Mouse (Mus musculus): Measurements from ENCODE around the gene Cep57l1.

Gene Cep57l1

DNA sequence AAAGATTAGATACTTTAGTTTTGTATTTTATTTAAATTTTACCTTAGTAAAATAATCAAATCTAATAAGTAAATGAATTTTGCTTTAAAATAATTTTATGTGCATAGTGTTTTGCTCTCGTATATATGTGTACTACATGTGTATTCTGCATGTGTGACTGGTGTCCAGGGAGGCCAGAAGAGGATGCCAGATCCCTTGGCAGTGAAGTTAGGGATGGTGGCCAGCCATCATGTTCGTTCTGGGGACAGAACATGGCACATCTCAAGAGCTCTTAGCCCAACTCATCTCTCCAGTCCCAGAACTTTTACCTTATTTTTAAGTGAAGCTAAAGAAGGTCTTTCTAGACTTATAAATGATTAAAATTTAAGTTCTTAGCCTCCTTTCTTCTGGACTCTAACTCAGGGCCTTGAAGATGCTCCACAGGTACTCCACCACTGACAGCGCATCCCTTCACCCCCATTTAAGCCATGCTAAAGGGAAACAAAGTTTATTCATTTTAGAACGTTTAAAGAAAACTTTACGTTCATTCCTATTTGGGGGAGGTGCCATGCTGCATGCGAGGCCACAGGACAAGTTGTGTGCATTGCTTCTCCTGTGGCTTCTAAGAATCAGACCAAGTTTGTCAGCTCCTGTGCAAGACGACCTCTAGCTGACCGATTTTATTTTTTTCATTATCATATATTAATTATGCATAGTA, 8.5 kb upstream of the Cep57l1 start:
- DNase-seq (ENCODE audit: low read depth, low spot score): no peak

DNA sequence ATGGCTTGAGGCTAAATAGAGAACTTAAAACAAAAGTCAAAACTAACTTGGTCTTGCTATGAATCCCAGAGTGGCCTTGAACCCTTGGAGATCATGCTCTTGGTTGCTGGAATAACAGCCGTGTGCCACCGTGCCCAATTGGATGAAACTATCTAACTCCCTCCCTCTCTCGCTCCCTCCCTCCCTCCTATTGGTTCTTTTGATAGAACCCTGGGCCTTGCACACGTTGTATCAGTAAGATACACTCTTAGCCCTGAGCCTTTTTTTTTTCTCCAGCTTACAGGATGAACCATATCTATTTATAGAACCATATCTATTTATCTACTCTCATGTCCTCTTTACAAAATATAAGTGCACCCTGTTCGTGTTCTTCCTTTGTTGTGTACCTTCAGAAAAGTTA, 6.8 kb upstream of the Cep57l1 start:
- peak; percentile 51 for DNase-seq (ENCODE audit: low read depth, low spot score)

DNA sequence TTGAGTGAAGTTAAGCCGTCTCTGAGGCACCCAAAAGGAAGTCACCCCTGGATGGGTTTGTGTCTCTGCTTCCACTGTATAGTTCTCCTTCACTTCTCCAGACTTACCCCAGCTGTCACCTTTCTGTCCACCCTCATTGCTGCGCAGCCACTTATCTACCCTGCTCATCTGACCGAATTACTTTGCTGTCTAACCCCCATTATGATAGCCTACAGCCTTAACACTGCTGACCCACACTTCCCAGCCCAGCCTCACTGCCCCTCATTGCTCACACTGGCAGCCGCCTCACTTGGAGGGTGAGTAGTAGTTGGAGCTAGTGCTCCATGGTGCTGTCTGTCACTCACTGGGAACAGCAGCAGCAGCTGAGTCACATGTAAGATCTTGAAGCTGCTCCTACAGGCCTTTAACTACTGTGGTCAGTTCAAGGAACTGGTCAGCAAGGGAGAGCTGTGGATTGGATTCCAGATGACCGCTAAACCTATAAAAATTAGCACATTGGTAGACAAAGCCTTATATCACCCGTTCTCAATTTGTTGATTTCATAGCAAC, 4.7 kb upstream of the Cep57l1 start:
- no peak for DNase-seq (ENCODE audit: low read depth, low spot score)

DNA sequence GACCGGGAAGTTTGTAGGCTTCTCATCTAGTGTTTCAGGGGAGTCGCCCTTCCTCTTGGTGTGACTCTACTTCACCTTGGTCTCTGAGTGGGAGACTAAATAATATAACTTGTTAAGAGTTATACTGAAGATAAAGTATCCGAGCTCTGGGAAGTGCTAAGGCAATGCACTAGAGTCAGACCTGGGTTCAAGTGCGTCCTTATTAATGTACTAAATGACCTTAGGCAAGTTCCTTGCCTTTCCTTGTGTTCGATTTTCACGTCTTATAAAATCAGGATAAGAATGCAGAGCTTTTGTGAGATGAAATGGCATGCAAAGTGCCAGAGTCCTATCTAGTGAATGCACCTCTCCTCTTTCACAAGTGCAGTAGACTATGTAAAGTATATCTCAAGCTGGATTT, 2.9 kb upstream of the Cep57l1 start:
- DNase-seq (ENCODE audit: low read depth, low spot score): no peak

DNA sequence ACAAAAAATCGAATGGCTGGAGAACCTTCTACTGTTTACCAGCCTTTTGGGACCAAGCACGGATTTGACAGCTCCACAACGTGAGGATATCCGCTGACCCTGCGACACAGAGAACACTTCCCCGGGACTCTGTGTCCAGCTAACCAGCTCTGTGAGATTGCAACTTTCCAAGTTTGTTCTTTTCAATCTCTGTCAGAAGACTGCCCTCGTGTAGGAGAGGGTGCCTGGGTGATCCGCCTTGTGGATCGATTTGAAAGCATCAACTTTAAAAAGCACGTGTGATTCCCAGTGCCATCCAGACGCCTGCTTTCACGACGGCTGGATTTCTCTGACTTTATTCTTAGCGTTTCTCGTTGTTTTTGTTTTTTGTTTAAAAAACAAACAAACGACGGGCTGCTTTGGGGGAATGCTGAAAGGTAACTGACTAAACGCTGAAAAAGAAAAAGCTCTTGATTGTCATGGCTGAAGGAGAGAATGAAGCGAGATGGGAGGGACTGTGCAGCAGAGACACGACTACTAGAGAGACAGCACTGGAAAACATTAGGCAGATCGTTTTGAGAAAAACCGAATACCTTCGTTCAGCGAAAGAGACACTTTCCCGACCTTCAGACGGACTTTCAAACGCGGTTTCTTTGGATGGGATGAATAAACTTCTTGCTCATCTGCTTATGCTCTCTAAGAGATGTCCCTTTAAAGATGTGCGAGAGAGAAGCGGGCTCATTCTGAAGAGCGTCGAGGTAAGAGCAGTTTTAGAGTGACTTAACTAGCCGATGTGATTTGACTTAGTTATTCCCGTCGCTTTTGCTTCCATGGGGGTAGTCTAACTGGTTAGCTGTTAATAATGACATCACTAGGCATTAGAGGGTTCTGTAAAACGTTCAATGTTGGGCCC, 1.1 kb upstream of the Cep57l1 start:
- no peak for DNase-seq (ENCODE audit: low read depth, low spot score)

DNA sequence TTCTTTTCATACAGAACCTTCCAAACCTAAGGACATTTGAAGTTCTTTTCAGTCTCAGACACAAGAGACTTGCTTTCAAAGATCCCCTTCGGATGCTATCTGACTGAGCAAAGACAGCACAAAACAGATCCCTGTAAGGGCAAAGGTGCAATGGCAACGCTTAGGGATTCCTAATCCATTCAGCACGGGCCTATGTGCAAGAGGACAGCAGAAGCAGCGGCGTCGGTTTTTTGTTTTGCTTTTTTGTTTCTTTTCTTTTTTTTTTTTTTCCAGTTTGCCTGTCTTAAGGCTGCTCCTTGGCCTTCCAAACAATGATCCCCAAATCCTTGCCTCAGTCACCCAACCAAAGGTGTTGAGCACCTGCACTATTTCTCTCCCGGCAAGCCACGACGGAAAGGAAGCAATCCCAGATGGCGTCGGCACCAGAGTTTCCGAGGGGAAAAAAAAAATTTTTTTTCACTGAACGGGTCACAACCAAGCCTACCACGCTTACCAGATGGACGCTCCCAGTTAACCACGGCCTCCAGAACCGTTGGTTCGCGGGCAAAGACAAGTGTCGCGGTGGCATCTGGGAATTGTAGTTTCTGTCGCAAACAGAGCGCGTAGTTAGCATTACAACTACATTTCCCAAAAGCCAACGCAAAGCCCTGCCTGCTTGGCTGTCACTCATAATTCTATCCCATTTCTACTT, 446 bp downstream of the Cep57l1 start:
- DNase-seq (ENCODE audit: low read depth, low spot score): peak; percentile 95

DNA sequence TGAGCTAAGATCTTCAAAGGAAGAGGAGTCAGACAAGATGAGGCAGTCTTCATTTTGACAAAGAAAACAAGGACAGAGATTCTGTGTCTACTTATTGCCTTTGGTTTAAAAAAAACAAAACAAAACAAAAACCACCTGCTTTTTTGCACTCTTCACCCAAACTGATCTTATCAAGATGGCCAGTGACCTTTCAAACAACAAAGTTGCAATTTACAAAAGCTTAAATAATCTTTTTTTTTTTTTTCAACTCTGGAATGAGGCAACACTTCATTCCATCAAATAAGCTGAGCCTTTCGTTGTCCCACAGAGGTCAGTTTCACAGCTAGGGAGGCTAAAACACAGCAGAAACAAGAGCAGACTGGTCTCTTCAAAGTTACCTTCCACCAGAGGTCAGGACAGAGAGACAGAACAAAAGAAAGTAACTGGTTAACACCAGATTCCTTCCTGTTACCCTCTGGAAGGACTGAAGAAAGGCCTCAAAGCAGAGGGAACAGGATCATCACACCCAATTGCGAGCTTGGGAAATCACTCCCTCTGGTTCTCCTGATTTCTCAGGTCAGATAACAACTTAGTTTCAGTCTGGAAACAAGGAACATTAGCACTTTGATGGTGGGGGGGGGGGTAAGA, 3.8 kb downstream of the Cep57l1 start:
- peak; percentile 86 for DNase-seq (ENCODE audit: low read depth, low spot score)

DNA sequence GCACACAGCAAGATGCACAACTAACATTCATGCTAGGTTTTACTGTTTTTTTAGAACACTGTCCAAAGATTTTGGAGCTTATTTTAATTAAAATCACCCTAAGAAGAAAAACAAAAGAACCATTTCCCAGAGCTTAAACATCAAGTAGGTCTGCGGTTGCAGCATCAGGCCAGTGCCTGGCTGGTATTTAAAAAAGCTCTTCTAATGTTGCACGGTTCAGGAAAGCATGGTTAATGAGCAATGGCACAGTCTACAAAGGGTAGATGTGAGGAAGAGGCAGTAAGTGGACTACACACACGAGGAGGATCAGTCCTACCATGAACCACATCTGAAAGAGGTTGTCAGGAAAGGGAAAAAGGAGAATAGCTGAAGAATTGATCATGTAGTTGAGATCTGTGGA, 5.0 kb downstream of the Cep57l1 start:
- no peak for DNase-seq (ENCODE audit: low read depth, low spot score)

DNA sequence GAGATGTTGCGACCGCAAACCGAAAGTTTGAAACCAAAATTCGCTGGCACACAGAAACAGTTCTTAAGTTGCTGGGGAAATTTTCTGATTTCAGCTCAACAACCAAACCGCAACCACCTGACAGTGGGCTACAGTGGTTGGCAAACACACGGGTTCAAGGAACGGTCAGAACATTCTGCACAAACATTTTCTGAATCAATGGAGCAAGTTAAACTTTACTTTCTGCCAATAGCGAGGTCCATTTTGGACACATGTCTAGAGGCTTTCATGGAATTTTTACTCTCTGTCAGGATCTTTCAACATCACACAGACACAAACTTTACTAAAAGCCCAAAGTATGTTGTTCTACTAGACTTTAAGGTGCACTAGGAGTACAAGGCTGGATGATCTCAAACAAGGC, 6.2 kb downstream of the Cep57l1 start:
- no peak for DNase-seq (ENCODE audit: low read depth, low spot score)

DNA sequence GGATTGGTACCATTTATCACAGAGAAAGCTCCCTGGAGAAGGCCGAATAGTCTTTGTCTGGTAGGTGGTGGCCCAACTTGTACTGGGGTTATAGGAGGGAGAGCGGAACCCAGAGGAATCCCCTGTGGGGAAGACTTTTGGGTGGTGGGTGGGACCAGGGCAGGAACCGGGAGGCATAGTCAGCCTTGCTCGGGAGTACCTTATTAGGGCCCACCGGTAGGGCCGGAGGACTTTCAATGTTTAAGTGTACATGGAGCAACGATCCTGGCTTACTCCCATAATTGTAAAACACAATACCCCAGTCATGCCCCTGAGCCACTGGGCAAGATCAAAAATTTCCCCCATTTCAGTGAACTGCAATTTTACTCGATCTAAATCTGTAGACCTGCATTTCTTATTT, 12.4 kb downstream of the Cep57l1 start:
- DNase-seq (ENCODE audit: low read depth, low spot score): no peak

DNA sequence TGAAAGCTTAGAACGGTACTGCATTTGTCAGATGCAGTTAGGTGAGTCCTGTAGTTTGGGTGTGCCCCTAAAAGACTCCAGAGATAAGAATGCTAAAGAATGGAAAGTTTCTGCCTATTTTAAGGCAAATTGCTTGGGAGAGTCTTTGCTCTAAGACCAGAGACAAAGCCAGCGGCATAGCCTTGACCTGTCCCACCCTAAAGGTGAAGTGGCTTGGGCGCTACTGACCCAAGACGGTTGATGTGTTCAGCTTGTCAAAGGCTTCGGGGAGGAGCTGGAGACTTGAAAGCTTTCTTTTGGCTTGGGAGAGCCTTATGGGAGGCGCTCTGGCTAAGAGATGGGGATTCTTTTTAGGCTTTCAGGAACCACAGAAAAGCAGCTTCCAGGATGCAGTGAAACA, 17.3 kb downstream of the Cep57l1 start:
- peak; percentile 96 for DNase-seq (ENCODE audit: low read depth, low spot score)

DNA sequence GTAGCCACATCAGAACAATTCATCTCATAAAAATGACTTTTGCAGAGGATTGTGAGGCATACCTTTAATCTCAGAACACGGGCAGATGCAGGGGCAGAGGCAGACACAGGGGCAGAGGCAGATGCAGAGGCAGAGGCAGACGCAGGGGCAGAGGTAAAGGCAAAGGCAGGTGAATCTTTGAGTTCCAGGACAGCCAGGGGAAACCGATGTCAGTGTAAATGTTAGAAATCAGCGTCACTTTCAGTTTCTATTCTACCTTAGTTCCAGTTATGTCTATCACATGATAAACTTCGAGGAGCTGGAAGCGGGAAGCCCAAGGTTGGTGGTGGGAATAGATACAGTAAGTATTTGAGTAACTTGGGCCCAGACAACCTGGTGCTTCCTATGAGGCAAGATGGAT, 42.4 kb downstream of the Cep57l1 start:
- DNase-seq (ENCODE audit: low read depth, low spot score): no peak

DNA sequence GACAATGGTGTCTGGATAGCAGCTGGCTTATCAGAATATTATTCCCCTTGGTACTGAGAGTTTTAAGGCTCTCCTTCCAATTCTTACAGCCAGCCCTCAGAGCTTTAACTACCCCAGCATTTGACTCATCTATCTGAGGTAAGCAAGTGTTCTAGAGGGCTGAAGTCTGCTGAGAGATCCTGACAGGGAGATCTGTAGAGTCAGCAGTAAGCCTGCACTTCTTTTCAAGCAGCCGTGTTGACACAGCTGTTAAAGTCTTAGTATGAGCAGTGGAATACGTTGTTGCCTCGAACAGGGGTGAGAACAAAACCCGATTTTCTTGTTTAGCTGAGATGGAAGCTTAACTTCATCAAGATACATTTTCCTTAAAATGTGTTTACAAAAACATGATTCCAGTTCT, 43.4 kb downstream of the Cep57l1 start:
- no peak for DNase-seq (ENCODE audit: low read depth, low spot score)

DNA sequence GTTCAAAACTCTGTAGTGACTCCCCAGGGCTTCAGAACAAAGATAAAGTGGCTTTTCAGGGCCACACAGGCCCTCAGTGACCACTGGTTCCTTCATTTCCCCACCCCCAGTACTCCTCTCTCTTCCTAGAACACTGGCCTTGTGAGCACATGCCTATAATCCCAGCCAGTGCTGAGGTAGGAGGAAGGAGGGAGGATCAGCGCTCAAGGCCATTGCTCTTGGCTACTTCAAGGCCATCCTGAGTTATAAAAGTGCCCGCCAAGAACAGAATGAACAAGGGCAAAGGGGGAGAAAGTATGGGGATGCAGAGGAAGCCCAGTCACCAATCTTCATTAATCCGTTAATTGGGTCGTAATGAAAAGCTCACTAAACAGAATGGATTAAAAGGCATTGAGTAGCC, 44.1 kb downstream of the Cep57l1 start:
- DNase-seq (ENCODE audit: low read depth, low spot score): no peak

DNA sequence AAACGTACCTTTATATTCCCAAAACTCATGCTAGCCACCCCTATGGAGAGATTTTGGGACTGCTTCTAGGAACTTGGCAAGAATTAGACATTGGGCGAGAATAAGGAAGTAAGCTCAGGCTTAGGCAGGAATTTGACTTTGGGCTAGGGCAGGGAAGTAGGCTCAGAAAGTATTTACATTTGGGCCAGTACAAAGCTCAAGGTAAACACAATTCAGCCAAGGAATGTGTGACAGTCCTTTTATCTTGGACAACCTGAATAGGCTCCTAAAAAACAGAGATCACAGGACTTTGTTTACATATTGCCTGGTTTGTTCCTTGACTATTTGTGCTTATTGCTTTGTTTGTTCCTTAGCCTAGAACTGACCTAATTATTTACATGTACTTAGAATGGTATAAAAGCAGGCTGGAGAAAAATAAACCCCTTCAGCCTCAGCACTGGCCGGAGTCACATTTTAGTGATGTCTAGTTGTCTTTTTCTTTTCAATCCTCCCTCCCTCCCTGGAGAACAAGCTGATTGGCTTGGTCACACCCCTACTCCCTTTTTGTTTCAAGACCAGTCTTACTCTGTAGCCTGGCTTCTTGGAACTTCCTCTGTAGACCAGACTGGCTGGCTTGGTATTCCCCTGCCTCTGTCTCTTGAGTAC, 45.8 kb downstream of the Cep57l1 start:
- DNase-seq (ENCODE audit: low read depth, low spot score): peak; percentile 89

DNA sequence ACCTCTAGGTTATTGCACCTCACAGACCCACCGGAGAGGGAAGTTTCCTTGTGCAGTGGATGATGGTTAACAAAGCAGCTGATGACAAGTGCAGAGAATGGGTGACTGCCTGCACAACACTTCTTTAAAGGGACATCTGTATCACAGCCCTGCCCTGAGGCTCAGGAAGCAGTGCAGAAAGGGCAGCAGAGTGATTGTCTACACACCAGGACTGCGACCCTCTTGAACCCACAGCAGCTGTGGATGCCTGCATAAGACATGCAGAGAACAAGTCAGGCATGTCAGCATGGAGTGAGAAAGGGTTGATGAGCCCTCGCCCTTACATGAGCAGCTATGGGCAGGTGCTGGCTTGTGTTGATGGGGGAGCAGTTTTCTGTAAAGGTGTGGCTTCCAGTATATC, 48.8 kb downstream of the Cep57l1 start:
- DNase-seq (ENCODE audit: low read depth, low spot score): peak; percentile 57

DNA sequence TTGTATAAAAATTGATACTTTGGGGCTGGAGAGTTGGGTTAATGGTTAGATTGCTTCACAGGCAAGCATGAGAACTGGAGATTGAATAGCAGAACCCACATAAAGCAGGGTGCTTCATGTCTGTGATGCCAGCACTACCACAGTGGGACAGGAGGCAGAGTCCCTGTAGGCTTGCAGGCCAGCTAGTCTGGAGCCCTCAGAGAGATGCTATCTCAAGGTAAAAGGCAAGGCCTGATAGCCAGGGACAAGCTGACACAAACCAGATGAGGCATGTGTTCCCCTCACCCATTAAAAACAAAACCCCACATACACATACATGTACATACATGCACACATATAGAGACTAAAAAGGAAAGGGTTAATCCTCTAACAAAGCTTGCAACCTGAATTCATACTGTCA, 51.6 kb downstream of the Cep57l1 start:
- no peak for DNase-seq (ENCODE audit: low read depth, low spot score)

DNA sequence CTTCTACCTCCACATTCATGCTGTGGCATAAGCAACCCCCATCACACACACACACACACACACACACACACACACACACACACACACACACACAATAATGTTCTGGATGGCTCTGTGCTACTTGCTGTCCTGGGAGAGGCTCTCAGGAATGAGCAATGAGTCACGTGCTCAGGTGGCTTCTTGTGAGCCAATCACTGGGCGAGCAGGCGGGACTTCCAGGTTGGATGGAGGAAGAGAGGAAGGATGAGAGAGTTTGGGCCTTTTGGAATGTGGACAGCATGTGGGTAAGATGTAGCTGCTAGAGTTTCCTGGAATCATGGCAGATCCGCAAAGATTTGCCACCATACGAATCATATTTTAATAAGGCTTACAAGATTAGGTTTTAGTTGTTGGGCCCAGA, 52.4 kb downstream of the Cep57l1 start:
- DNase-seq (ENCODE audit: low read depth, low spot score): peak; percentile 64

DNA sequence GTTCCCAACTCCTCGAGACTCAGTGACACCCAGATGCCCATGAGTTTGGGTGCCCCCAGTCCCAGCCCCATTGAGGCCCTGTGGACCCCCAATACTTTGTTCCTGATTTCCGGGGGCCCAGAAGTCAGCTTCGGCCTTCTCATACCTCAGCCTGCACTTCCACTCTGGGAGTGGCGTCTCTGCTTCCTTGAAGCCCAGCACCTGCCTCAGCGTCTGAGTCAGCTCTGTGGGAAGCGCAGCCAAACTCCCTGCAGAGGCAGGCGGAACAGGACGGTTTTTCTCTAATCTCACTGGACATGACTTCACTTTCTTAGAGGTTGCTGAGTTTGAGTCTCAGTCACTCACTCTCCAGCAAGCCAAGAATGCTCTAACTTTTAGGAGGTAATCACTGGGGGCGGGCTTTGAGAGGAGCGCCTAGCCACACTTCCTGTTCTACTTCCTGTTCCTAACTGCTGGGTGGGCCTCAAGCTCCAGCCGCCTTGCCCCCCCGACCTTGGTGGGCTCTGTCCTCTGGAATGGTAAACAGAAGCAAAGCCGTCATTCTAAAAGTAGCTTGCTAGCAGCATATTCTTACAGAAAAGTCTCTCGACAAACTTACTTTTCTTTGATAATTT, 57.7 kb downstream of the Cep57l1 start:
- DNase-seq (ENCODE audit: low read depth, low spot score): peak; percentile 45

DNA sequence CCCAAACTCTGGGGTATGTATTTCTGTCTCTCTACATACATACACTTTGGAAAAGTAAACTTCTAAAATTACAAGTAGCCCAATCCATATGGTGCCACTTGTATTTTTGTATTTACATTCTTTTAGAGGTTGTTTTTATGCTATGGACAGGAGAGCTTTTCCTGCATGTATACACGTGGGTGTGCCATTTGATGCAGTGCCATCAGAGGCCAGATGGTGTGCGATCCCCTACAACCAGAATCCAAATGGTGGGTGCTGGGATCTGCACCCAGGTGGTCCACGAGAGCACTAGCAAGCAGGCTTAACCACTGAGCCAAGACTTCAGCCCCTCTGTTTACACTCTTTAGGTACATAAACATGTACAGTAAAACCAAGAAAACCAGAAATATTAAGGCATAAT, 60.4 kb downstream of the Cep57l1 start:
- DNase-seq (ENCODE audit: low read depth, low spot score): no peak

DNA sequence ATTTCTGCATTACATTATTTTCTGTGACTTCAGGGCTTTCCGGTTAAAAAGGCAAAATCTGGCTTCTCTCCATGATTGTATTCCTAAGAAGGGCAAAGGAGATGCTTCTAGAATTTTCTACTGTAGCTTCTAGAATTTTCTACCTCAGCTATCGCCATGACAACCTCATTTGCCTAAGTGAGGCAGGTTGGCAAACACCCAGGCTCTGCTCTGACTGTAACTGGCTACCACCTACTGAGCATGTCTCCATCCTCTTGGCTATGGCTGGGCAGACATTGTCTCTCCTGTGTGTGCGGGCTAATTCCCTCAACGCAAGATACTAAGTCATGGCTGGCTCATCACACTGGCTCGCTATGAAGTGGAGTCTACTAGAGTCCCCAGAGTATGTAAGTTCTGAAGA, 63.1 kb downstream of the Cep57l1 start:
- no peak for DNase-seq (ENCODE audit: low read depth, low spot score)
